Mouse (Mus musculus) heart, embryonic 13.5 days (tissue): ENCODE results near the gene Hspa5. TPM values are rescaled to one million over a fixed set of nuclear protein-coding genes. Genes with fewer than 3 reads are reported as not detected.
"Not testable (repeated sequence)": the region's sequence is repeated elsewhere in the genome, so short reads cannot be mapped to it uniquely, and the experiment has no call there.

Experiments
- ATAC-seq: fragments of 200-750 bp; cut with Nextera tagmentation; 2 replicates; pipeline ENCODE4 v1.8.0; 2017; ENCODE audit warnings: moderate TSS enrichment; ENCODE audit not compliant: insufficient number of reproducible peaks, low FRiP score, low TSS enrichment; ENCODE audit errors: extremely low read depth
- H3K27ac ChIP-seq: fragments of 300-500 bp; sonication (generic); replicated peaks from 2 replicates; pipeline ENCODE4 v1.5.1; 2015; ENCODE audit warnings: moderate library complexity, mild to moderate bottlenecking, inconsistent platforms
- H3K27me3 ChIP-seq: fragments of 300-500 bp; sonication (generic); replicated peaks from 2 replicates; pipeline ENCODE4 v1.6.1; 2015; ENCODE audit warnings: mild to moderate bottlenecking, inconsistent platforms
- H3K36me3 ChIP-seq: fragments of 300-500 bp; sonication (generic); 2 replicates; pipeline ENCODE4 v1.6.1; 2015; ENCODE audit warnings: mild to moderate bottlenecking, inconsistent platforms
- H3K4me1 ChIP-seq: fragments of 300-500 bp; sonication (generic); 2 replicates; pipeline ENCODE4 v1.6.1; 2015; ENCODE audit warnings: inconsistent platforms
- H3K4me2 ChIP-seq: fragments of 300-500 bp; sonication (generic); 2 replicates; pipeline ENCODE4 v1.6.1; 2015; ENCODE audit warnings: inconsistent platforms, mild to moderate bottlenecking, moderate library complexity
- H3K4me3 ChIP-seq: fragments of 300-500 bp; sonication (generic); 2 replicates; pipeline ENCODE4 v1.5.1; 2015; ENCODE audit warnings: moderate library complexity, mild to moderate bottlenecking, inconsistent platforms
- H3K9ac ChIP-seq: fragments of 300-500 bp; sonication (generic); 2 replicates; pipeline ENCODE4 v1.6.1; 2015; ENCODE audit warnings: inconsistent platforms, mild to moderate bottlenecking, moderate library complexity
- H3K9me3 ChIP-seq: fragments of 300-500 bp; sonication (generic); 2 replicates; pipeline ENCODE4 v1.6.1; 2016; ENCODE audit warnings: inconsistent platforms
- WGBS: fragments of 180-500 bp; shearing (Covaris S2); methylation state at CpG from one replicate; pipeline ENCODE4 v1.1.7; 2015; ENCODE audit warnings: mixed read lengths; 5-methylcytosine and 5-hydroxymethylcytosine counted together
- polyA plus RNA-seq: library from polyadenylated mRNA; unstranded; fragments of >200 nt; fragmentation: Nextera tagmentation; extraction: Ambion mirVana; gene quantifications from 2 replicates; pipeline ENCODE4 v1.2.1, GENCODE M21; 2015

Gene Hspa5
- polyA plus RNA-seq, 1 experiment from 2014 or later: 631 TPM

GRCm38 (mm10) chr2:34799357-34800256, 27.8 kb downstream of the Hspa5 start, which contains the start of gene Rabepk:
Rabepk (minus strand) TSS chr2:34799912.
- peaks cover 30% of the 10 kb centered on the region for H3K36me3 ChIP-seq
- WGBS: 4% methylated on average over 44 of the region's 44 CpGs
- peak within 1 kb of the TSS; percentile 85 for H3K4me2 ChIP-seq
- H3K27me3 ChIP-seq: no peaks in the 10 kb centered on the region
- peak within 1 kb of the TSS; percentile 71 for H3K4me3 ChIP-seq
- peak within 1 kb of the TSS; percentile 77 for H3K27ac ChIP-seq
- ATAC-seq: peak; percentile 75
- peak within 1 kb of the TSS; percentile 86 for H3K9ac ChIP-seq
- H3K4me1 ChIP-seq: peaks cover 29% of the 10 kb centered on the region
- no peaks in the 10 kb centered on the region for H3K9me3 ChIP-seq

GRCm38 (mm10) chr2:34800371-34800770, 28.6 kb downstream of the Hspa5 start:
- H3K9me3 ChIP-seq: no peaks in the 10 kb centered on the region
- H3K27me3 ChIP-seq: no peaks in the 10 kb centered on the region
- H3K9ac ChIP-seq: peak overlapping the region; percentile 86; the same call in 1 of the 2 replicates
- WGBS: 59% methylated on average over 7 of the region's 7 CpGs
- no peak for ATAC-seq
- H3K36me3 ChIP-seq: peaks cover 27% of the 10 kb centered on the region
- H3K4me2 ChIP-seq: peak overlapping the region; percentile 85
- H3K27ac ChIP-seq: peak overlapping the region; percentile 77; the same call in 1 of the 2 replicates
- peak overlapping the region; percentile 71; the same call in 1 of the 2 replicates for H3K4me3 ChIP-seq
- peaks cover 35% of the 10 kb centered on the region for H3K4me1 ChIP-seq

GRCm38 (mm10) chr2:34801516-34802482, 30.0 kb downstream of the Hspa5 start:
- H3K36me3 ChIP-seq: peaks cover 29% of the 10 kb centered on the region
- peak overlapping the region; percentile 85 for H3K4me2 ChIP-seq
- WGBS: 5% methylated on average over 39 of the region's 39 CpGs
- peak; percentile 92 for ATAC-seq
- H3K4me1 ChIP-seq: peaks cover 40% of the 10 kb centered on the region
- peak overlapping the region; percentile 76 for H3K4me3 ChIP-seq
- no peaks in the 10 kb centered on the region for H3K9me3 ChIP-seq
- no peaks in the 10 kb centered on the region for H3K27me3 ChIP-seq
- H3K9ac ChIP-seq: peak overlapping the region; percentile 90
- H3K27ac ChIP-seq: peak overlapping the region; percentile 94

- Histone ChIP-seq H3K4me1 (peaks cover 41% of the 10 kb centered on the region), H3K4me3 (peak overlapping the region; percentile 76), H3K4me2 (peak overlapping the region; percentile 85), H3K27ac (peak overlapping the region; percentile 94), H3K9ac (peak overlapping the region; percentile 90), H3K36me3 (peaks cover 32% of the 10 kb centered on the region)
- WGBS: 0% methylated on average over 32 of the region's 32 CpGs
- not testable (repeated sequence) for H3K9me3 ChIP-seq, H3K27me3 ChIP-seq
- peak; percentile 37; the same call in 1 of the 2 replicates for ATAC-seq
These were observed 30.9 kb downstream of the Hspa5 start for GRCm38 (mm10) chr2:34802565-34803245.

GRCm38 (mm10) chr2:34803746-34804145, 32.0 kb downstream of the Hspa5 start:
- peaks cover 41% of the 10 kb centered on the region for H3K4me1 ChIP-seq
- H3K27me3 ChIP-seq: no peaks in the 10 kb centered on the region
- peak overlapping the region; percentile 85 for H3K4me2 ChIP-seq
- peak overlapping the region; percentile 61 for H3K9ac ChIP-seq
- no peak overlapping the region for H3K27ac ChIP-seq
- peaks cover 40% of the 10 kb centered on the region for H3K36me3 ChIP-seq
- 75% methylated on average over 3 of the region's 3 CpGs for WGBS
- no peak for ATAC-seq
- no peaks in the 10 kb centered on the region for H3K9me3 ChIP-seq
- H3K4me3 ChIP-seq: peak overlapping the region; percentile 76

- H3K36me3 ChIP-seq: peaks cover 44% of the 10 kb centered on the region
- 97% methylated on average over 2 of the region's 2 CpGs for WGBS
- peak overlapping the region; percentile 54; the same call in 1 of the 2 replicates for H3K9ac ChIP-seq
- H3K4me1 ChIP-seq: peaks cover 37% of the 10 kb centered on the region
- peak overlapping the region; percentile 85 for H3K4me2 ChIP-seq
- ATAC-seq: no peak
- no peaks in the 10 kb centered on the region for H3K27me3 ChIP-seq
- no peaks in the 10 kb centered on the region for H3K9me3 ChIP-seq
- H3K4me3 ChIP-seq: peak overlapping the region; percentile 76; the same call in 1 of the 2 replicates
- no peak overlapping the region for H3K27ac ChIP-seq
These were observed 32.4 kb downstream of the Hspa5 start for GRCm38 (mm10) chr2:34804172-34804571.

GRCm38 (mm10) chr2:34804815-34805214, 33.0 kb downstream of the Hspa5 start:
- Histone ChIP-seq H3K4me2 (peak overlapping the region; percentile 85; the same call in 1 of the 2 replicates), H3K4me3 (no peak overlapping the region; the same call in 1 of the 2 replicates), H3K36me3 (peaks cover 49% of the 10 kb centered on the region), H3K9ac (no peak overlapping the region), H3K27ac (no peak overlapping the region), H3K4me1 (peaks cover 40% of the 10 kb centered on the region), H3K9me3 (no peaks in the 10 kb centered on the region), H3K27me3 (no peaks in the 10 kb centered on the region)
- 57% methylated on average over 1 of the region's 1 CpGs for WGBS
- no peak for ATAC-seq

GRCm38 (mm10) chr2:34805364-34805950, 33.7 kb downstream of the Hspa5 start:
- no peak overlapping the region for H3K9ac ChIP-seq
- H3K9me3 ChIP-seq: no peaks in the 10 kb centered on the region
- WGBS: 87% methylated on average over 10 of the region's 10 CpGs
- H3K36me3 ChIP-seq: peaks cover 54% of the 10 kb centered on the region
- no peaks in the 10 kb centered on the region for H3K27me3 ChIP-seq
- no peak overlapping the region for H3K27ac ChIP-seq
- ATAC-seq: no peak
- H3K4me3 ChIP-seq: no peak overlapping the region
- H3K4me2 ChIP-seq: 0 out of 2 replicates have a peak overlapping the region, but pooled peaks have one; percentile 85
- H3K4me1 ChIP-seq: peaks cover 34% of the 10 kb centered on the region

GRCm38 (mm10) chr2:34808057-34808456, 36.3 kb downstream of the Hspa5 start:
- Histone ChIP-seq H3K4me2 (no peak overlapping the region), H3K36me3 (peaks cover 80% of the 10 kb centered on the region), H3K9me3 (no peaks in the 10 kb centered on the region), H3K4me3 (no peak overlapping the region), H3K9ac (no peak overlapping the region), H3K27ac (no peak overlapping the region), H3K4me1 (peaks cover 31% of the 10 kb centered on the region), H3K27me3 (no peaks in the 10 kb centered on the region)
- no peak for ATAC-seq
- 55% methylated on average over 2 of the region's 2 CpGs for WGBS

GRCm38 (mm10) chr2:34809568-34809967, 37.8 kb downstream of the Hspa5 start:
- no peak for ATAC-seq
- Histone ChIP-seq H3K36me3 (peaks cover 87% of the 10 kb centered on the region), H3K27ac (no peak overlapping the region), H3K9me3 (no peaks in the 10 kb centered on the region), H3K27me3 (no peaks in the 10 kb centered on the region), H3K4me3 (no peak overlapping the region), H3K4me1 (peaks cover 19% of the 10 kb centered on the region), H3K4me2 (no peak overlapping the region), H3K9ac (no peak overlapping the region)
- 76% methylated on average over 1 of the region's 1 CpGs for WGBS
